Mouse (Mus musculus): ENCODE measurements around the gene Ddr1.
A peak's percentile ranks its signal among the peaks of the same experiment; 100 is the strongest.

Ddr1 gene

DNA sequence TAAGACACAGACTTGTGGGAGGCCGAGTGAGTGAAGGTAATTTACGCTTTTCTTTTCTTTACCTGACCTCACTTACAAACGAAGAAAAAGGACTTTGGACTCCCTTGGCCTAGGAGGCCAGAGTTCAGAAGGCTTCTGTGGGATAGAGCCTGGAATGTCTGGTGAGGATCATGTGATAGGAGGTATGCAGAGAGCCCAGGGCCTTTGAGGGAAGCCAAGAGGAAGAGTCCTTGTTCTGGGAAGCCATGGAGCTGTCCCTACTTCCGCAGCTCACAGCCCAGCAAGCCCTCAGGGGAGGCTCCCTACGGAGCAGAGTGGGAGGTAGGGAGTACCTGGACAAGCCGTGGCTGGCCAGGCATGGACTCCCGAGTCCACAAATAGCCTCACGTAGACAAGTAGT, 17.3 kb upstream of the Ddr1 start:
- DNase-seq (ENCODE audit: low spot score in 2 of 2), result no peak

DNA sequence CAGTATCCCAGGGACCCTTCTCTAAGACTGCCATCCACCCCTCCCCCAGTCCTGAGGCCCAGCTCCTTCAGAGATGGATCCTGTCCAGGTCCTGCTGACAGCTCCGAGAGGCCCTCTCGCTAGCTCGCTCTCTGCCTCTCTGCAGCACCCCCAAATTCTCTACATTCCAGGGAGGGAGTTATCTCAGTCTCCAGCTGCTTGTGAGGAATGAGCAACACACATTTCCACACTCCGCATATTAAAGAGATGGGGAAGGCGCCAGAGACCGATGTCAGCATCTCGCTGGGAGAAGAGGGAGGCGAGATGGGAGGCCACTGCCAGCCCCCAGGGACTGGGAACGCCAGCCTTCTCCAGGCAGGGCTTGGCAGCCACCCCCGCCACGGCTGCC, 15.9 kb upstream of the Ddr1 start:
- no peak for DNase-seq (ENCODE audit: low spot score in 2 of 2)

DNA sequence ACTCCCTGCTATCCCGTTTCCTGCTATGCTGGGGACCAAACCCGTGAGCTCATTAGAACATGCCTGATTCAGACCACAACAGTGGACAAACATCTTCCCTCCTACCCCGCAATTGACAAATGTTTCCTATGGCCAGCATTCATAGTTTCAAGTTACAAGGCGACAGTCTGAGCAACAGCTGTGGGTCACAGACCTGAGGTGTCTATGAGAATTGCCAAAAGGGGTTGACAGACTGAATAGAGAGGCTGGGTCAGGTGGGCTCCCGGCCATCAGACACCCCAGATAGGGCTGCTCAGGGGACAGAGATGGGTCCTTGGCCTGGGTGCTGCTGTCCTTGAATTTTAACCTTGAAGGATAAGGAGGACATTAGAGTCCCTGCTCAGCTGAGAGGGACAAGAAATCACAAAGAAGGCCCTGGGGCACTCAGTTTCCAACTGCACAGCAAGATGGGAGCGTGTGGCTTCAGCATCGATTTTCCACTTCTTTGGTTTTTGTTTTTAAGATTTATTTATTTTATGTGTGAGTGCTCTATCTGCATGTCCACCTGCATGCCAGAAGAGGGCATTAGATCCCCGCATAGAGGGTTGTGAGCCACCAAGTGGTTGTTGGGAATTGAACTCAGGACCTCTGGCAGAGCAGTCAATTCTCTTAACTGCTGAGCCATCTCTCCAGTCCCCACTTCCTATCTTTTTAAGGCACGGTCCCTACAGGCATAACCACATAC, 15.4 kb upstream of the Ddr1 start:
- no peak for DNase-seq (ENCODE audit: low spot score in 2 of 2)

DNA sequence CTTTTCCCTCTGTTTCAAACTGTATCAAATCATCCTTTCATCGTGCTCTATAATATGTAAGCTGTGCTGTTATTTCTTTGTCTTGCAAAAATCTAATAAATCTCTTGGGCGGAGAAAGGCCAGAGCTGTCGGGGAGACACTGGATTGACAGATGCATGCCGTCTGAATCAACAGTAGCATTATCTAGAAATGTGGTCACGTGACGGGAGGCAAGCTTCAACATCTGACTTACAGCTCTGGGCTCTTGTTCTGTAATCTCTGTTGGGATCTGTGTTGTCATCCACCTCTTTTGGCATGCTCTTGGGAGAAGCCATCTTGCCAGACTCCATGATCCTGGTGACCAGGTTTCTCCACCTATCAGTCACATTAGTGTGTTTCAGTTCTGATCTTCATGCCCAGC, 12.7 kb upstream of the Ddr1 start:
- DNase-seq (ENCODE audit: low spot score in 2 of 2), result no peak

DNA sequence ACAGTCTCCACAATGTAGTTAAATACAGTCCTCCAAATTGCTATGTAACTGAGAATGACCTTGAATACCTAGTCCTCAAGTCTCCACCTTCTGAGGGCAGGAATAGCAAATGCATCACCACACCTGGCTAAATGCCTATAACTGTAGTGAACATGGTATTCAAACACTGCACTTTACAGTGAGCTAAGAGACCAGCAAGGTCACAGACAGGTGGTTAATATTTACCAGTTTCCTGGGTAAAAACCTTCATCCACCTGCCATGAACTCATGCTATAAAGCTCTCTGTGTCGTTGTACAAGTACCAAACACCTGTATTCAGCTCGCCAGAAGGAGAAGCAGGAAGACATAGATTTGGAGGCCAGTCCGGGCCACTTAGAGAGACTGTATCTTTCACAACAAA, 11.7 kb upstream of the Ddr1 start:
- DNase-seq (ENCODE audit: low spot score in 2 of 2), result no peak

DNA sequence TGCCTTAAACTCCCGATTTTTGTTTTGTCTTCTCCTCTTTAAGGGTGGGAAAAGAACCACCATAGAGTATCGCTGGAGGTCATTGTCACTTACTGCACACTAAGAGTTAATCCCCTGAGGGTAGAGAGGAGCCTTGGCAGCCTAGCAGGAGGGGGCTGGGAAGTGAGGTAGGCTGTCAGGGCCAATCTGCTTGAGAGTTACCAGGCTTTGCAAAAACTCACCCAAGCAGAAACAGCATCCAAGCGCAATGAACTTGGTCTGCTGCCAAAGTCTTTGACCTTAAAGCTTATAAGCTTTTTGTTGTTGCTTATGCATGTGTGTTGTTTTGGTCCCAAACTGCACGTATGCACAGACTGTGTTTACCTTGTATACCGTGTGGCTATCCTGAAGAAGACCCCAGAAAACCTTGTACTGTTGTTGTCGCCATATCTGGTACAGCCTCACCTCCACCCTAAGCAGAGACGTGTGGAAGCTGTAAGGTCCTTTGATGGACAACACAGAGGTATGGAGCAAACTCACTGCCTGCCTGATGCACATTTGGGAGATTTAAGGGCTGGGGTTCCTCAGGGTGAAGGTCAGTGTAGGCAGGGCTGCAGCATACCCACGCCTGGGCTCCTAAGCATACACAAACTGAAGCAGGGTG, 6.4 kb upstream of the Ddr1 start:
- DNase-seq (ENCODE audit: low spot score in 2 of 2), result no peak

DNA sequence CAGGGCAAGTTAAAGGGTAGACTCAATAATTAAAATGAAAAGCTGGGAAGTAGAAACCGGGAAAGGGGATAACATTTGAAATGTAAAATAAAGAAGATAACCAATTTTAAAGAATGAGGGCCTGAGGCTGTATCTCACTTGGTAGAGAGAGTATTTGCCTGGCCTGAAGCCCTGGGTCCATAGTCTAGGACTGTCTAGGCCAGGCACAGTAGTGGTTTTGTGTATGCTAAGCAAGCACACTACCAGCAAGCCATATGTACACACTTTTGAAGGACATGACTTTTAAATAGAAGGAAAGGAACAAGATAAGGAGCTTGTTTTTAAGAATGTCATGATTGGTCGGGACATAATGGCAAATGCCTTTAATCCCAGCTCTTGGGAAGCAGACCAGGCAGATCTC, 4.2 kb upstream of the Ddr1 start:
- DNase-seq (ENCODE audit: low spot score in 2 of 2), result no peak

DNA sequence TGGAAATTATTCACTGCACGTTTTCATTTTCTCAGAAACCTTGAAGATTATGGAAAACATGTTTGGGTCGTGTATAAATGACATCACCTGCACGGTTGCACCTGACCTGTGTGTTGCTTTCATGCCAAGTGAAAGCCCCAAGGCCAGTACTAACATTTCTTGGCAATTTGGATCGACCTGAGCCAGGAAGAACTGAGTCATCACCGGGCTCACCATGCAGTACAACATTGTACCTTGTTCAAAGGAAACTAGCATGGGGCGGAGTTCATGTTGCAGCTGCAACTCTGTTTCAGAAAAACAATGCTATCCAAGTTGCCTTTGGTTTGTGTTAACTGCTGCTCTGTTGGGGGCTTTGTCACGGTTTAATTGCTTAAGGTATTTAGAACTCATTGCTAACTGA, 3.5 kb upstream of the Ddr1 start:
- no peak for DNase-seq (ENCODE audit: low spot score in 2 of 2)

DNA sequence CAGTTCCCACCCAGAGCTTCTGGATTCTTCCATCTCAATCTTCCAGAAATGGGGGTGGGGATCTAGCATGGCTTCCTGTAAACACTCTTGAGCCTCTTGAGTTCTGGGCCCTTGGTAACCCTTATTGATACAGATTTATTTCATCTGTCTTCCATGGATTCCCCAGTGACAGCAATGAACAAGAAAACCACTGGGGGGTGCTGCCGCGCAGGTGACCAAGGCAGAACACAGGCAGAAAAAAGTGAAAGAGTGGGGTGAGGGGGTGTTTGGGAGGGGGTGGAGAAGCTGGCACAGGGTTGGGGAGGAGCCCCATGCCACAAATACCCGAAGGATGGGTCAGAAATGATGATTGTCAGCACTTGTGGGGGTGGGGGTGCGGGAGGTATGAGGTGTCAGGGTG, 1.4 kb upstream of the Ddr1 start:
- DNase-seq (ENCODE audit: low spot score in 2 of 2), result no peak

DNA sequence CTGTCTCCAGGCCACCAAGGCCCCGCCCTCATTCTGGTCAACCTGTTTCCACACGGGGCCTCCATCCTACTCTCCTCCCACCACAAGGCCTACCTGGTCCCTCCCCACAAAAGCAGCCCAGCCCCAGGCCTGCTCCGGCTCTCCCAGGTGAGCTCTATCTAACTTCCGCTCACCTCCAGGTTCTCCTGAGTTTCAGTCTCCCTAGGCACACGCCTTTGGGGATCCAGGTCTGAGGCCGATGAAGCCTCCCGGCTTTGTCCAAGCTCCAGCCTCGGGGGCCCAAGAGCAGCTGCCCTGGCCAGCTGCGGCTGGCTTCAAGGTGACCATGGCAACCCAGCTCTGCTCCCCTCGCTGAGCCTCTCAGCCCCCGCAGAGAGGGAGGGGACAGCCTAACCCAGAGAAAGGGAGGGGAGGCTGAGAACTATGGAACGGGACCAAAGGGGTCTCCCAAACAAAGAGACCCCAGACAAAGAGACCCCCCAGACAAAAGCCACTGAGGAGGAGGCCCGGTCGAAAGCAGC, 610 bp downstream of the Ddr1 start:
- no peak for DNase-seq (ENCODE audit: low spot score in 2 of 2)

DNA sequence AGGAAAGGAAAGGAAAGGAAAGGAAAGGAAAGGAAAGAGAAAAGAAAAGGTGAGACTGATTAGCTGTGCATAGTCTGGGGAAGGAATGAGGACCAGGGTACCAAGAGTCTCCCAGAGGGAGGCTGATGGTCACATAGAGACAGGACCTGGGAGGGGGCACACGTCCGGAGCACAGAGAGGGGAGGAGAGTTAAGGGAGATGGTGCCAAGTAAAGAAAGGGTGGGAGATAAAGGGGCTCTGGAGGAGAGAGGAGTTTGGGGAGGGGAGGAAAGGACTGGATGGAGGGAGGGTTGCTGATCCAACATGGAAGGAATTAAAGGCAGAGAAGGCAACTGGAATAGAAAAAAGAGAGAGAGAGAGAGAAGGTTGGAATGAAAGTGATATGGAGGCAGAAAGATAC, 1.4 kb downstream of the Ddr1 start:
- no peak for DNase-seq (ENCODE audit: low spot score in 2 of 2)

DNA sequence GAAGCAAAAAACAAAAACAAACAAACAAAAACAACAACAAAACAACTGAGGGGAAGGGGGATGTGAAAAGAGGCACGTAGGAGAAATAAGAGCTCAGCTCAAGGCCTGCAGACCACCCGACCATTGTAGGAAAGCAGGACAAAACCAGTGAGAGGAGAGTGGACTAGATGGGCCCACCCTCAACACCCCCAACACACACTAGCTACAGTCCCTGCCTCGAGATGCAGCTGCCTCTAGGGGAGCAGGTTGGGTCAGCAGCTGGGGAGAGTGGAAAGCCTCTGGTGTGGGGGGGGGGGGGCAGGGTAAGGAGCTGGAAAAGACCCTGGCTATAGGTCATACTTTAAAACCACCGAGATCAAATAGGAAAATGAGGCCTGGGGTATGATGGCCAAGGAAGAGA, 1.8 kb downstream of the Ddr1 start:
- DNase-seq (ENCODE audit: low spot score in 2 of 2), result no peak

DNA sequence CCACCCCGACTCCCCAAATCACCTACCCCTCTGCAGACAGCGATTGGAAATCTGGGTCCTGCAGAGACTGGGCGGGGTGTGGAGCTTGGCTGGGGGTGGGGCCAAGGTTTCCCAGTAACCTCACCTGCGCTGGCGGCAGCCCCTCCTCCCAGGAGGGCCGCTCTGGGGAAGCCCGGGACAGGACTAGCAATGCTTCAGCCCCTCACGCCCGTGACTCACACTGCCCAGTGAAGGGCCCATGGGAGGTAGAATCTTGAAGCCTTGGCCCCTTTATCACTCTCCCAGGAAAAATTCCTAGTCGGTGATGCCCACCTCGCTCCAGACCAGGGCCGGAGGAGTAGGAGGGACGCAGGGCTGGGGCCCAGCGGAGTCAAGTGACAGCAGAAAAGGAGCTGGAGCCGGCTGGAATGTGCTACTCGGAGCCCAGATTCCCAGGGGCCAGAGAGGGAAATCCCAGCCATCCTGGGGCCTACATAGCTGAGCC, 2.4 kb downstream of the Ddr1 start:
- DNase-seq (ENCODE audit: low spot score in 2 of 2), result no peak

DNA sequence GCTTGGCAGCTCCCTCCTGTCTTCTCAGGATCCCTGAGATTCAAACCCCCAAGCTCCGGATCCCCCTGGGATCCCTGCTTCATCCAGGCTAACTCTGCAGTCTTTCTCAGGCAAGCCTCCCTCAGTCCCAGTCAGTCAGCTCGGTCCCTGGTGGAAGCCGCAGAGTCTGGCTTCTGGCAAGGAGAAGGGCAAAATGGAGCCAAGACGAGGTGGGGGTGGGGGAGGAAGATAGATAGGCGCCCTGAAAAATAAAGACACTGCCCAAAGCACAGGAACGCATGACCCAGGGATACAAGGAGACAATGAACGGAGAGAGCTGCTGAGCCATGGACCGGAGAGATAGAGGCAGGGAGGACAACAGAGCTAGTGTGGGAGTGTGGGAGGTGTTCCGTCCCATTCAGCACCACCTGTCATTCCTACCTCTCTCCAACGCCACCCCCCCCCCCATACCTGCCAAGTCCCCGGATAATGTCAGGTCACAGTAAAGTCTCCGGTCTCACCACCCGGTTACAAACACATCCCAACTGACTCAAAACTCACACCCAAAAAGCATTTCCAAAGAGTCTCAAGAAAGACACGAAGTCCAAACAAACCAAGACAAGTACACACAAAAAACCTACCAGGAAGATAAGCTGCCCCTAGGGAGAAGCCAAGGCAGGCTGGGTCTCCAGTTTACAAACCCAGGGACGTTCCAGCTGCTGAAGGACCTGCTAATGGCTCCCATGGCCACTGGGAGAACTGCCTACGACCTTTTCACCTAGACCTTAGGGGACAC, 3.0 kb downstream of the Ddr1 start:
- no peak for DNase-seq (ENCODE audit: low spot score in 2 of 2)

DNA sequence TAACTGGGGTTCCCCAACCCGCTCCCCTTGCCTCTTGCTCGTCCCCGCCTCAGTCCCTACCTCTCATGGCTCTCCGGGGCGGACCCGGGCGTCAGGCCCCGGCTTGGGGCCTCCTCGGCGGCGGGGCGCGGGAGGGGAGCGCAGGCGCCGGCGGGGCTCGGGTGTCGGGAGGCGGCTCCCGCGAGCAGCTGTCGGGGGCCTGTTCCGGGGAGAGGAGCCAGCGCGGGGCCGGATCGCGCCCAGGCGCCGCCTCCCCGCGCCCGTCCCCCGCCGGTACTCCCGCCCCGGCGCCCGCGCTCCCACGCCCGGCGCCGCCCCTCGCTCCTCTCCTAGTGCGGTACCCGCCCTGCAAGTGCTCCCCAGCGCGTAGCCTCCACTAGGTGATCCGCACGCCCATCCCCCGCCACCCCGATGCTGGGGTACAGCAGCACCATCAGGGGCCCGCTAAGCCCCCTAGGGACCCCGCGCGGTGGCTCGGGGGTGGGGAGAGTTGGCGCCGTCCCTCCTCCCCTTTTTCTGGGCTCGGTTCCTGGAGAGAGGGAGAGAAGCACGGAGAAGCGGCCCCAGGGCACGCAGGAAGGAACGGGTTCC, 4.0 kb downstream of the Ddr1 start:
- DNase-seq (ENCODE audit: low spot score in 2 of 2), result peak; percentile 74 to 75

DNA sequence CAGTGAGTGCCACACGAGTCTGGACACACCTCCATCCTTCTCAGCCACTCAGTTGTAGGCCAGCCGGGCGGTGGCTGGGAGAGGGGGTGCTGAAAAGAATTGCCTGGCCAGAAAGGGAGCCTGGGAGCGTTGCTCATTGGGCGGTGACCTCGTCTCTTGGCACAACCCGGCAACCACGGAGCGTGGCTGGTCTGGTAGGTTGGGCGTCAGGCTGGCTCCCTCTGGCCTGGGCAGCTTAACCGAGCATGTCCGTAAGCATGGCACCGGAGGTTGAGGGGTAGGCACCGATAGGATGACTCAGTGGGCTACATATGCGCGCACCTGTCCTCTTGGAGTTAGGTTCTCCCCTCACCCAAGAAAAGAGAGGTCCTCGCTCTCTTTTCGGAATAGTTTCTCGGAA, 4.5 kb downstream of the Ddr1 start:
- peak; percentile 54 to 56 for DNase-seq (ENCODE audit: low spot score in 2 of 2)

DNA sequence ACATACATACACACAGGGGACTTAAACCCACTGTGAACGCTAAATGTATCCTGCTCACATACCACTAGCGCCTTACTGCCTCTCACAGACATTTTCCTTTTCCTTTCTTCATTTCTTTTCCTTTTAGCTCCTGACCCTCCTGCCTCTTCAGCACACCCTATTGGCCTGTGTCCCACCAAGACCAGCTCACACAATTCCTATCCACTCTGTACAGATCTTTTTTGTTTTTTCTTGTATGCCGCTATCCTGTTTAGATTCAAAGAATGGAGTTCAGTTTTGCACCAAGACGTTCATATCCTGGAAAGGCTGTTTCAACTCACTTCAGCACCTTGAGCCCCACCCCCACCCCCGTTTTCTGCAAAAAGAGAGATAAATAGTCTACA, 5.9 kb downstream of the Ddr1 start:
- no peak for DNase-seq (ENCODE audit: low spot score in 2 of 2)

DNA sequence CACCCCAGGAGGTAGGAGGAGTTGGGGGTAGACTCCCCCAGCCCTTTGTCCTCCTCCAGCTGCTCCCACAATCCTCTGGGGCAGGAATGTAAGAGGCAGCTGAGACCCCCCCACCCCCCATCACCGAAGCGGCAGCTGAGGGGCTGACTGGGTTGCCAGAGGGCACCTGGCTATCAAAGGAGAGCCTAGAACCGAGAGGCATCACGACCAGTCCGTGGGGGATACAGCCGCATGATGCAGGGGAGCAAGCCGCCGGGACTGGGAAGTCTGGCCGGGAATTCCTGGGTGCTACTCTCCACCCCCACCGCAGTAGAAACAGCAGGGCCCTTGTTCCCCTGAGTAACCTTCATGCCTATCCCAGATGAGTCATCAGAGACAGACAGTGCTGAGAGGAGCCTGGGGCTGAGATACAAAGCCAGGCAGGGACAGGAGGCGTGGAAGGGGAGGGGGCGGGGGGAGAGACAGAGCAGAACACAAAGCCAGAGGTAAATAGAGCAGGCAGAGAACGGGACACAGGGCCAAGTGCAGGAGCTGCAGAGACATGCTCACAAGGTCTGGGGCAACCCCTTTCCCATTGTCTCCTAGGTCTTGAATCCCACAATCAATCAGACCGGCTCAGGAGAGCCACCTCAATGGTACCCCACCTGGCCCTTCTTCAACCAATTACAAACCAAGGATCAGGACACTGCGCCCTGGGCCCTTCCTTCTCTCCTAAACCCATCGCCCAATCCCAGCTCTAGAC, 6.5 kb downstream of the Ddr1 start:
- no peak for DNase-seq (ENCODE audit: low spot score in 2 of 2)

DNA sequence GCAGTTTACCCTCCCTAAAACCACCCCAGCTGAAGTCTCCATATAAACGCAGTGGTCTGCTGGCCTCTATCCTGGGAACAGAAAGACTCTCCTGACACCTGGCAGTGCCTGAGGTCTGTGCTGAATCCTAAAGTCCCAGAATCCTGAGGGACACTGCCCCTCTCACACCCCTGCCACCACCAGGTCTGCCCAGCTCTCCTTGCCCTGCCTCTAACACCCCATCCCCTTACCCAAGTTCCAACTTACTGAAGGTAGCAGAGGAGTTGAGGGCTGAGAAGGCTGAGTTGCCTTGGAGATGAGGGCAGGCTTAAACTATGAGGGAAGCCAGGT, 7.0 kb downstream of the Ddr1 start:
- DNase-seq (ENCODE audit: low spot score in 2 of 2), result no peak

DNA sequence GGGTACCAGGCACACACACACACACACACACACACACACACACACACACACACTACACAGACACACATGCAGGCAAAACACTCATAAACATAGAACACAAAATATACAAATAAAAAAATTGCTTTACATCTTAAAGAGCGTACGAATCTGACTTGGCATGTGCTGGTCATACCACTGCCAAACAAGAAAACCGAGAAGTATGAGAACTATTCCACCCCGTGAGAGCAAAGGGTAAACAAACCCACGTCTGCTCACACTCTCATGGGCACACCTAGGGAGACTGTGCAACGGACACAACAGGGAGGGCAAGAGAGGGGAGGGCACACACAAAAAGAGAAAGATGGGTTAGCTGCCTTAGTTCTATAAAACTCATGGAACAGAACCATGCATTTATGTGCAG, 7.7 kb downstream of the Ddr1 start:
- DNase-seq (ENCODE audit: low spot score in 2 of 2), result no peak

DNA sequence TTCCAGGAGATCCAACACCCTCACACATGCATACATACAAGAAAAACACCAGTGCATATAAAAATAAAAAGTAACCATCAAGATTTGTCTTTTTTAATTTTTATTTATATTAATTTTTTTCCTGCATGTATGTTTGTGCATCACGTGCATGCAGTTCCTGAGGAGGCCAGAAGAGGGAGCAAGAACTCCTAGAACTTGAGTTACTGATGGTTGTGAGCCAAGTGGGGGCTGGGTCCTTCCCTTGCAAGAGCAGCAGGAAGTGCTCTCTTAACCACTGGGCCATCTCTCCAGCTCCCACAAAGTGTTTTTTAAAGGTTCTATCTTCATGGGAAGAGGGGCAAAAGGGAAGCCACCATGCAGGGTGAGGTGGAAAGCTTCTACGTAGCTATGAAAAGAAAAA, 9.1 kb downstream of the Ddr1 start:
- DNase-seq (ENCODE audit: low spot score in 2 of 2), result no peak

DNA sequence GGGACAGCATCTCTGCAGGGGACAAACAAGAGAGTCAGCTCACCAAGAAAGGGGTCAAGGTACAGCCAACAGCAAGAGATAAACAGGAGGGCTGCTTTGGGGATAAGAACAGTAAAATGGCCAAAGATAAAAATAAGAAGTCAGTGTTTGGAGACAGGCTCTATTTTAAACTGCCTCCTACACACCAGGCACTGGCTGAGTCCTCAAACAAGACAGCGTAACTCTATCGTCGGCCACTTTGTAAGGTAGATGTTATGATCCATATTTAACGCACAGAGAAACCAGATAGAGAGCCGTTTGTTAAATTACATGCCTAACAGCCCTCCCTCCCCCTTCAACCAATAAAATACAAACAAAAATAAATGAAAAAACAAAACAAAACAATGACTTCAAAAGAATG, 10.5 kb downstream of the Ddr1 start:
- no peak for DNase-seq (ENCODE audit: low spot score in 2 of 2)
